Mouse (Mus musculus): ENCODE results near the gene Card6. TPM values are rescaled to one million over a fixed set of nuclear protein-coding genes. Genes with fewer than 3 reads are reported as not detected.

Gene Card6
- 0.85 and 1.0 TPM in 2 replicates for polyA plus RNA-seq (2016; fragmentation: Nextera tagmentation; extraction: Ambion mirVana)

GRCm38 (mm10) chr15:5107686-5108654 lies at the start of gene Card6:
TSS of gene Card6 (minus strand) at chr15:5108539.
- Histone ChIP-seq H3K4me3 (peak within 1 kb of the TSS; percentile 32), H3K36me3 (no peaks in the 10 kb centered on the region), H3K4me1 (peaks cover 16% of the 10 kb centered on the region), H3K27ac (no peak within 1 kb of the TSS), H3K4me2 (peak within 1 kb of the TSS; percentile 60), H3K9ac (peak within 1 kb of the TSS; percentile 5; the same call in 1 of the 2 replicates), H3K9me3 (replicated peaks) (no peaks in the 10 kb centered on the region), H3K27me3 (replicated peaks) (peaks cover 31% of the 10 kb centered on the region)
- WGBS (ENCODE audit: insufficient replicate concordance): 11% methylated on average over 21 of the region's 21 CpGs
- no peak for ATAC-seq

- Histone ChIP-seq H3K27ac (0 out of 2 replicates have a peak overlapping the region, but pooled peaks have one; percentile 8), H3K36me3 (peaks cover 26% of the 10 kb centered on the region), H3K9ac (peak overlapping the region; percentile 7; the same call in 1 of the 2 replicates), H3K4me1 (peaks cover 56% of the 10 kb centered on the region), H3K27me3 (replicated peaks) (no peaks in the 10 kb centered on the region), H3K4me2 (no peak overlapping the region), H3K4me3 (no peak overlapping the region), H3K9me3 (replicated peaks) (no peaks in the 10 kb centered on the region)
- WGBS (ENCODE audit: insufficient replicate concordance): 94% methylated on average over 1 of the region's 1 CpGs
- no peak for ATAC-seq
Observed at GRCm38 (mm10) chr15:5157386-5157785, 49.0 kb upstream of the Card6 start.

- 65% methylated on average over 4 of the region's 4 CpGs for WGBS (ENCODE audit: insufficient replicate concordance)
- peaks cover 17% of the 10 kb centered on the region for H3K36me3 ChIP-seq
- ATAC-seq: peak; percentile 36; the same call in 1 of the 2 replicates
- H3K4me1 ChIP-seq: peaks cover 65% of the 10 kb centered on the region
- H3K9me3 ChIP-seq (replicated peaks): no peaks in the 10 kb centered on the region
- no peak overlapping the region for H3K4me3 ChIP-seq
- H3K4me2 ChIP-seq: no peak overlapping the region
- H3K27me3 ChIP-seq (replicated peaks): no peaks in the 10 kb centered on the region
- H3K9ac ChIP-seq: no peak overlapping the region
- H3K27ac ChIP-seq: no peak overlapping the region
Observed at GRCm38 (mm10) chr15:5156355-5156754, 48.0 kb upstream of the Card6 start.

GRCm38 (mm10) chr15:5155093-5155492 lies 46.8 kb upstream of the Card6 start:
- Histone ChIP-seq H3K9ac (no peak overlapping the region), H3K27me3 (replicated peaks) (no peaks in the 10 kb centered on the region), H3K9me3 (replicated peaks) (no peaks in the 10 kb centered on the region), H3K4me1 (peaks cover 70% of the 10 kb centered on the region), H3K4me2 (peak overlapping the region; percentile 7; the same call in 1 of the 2 replicates), H3K4me3 (no peak overlapping the region), H3K36me3 (0 out of 2 replicates have a peak, but pooled peaks cover 11% of the 10 kb centered on the region), H3K27ac (peak overlapping the region; percentile 52)
- peak; percentile 13; the same call in 1 of the 2 replicates for ATAC-seq
- 74% methylated on average over 5 of the region's 5 CpGs for WGBS (ENCODE audit: insufficient replicate concordance)

GRCm38 (mm10) chr15:5154621-5155020 lies 46.3 kb upstream of the Card6 start:
- WGBS (ENCODE audit: insufficient replicate concordance): 66% methylated on average over 9 of the region's 9 CpGs

GRCm38 (mm10) chr15:5152171-5152570 lies 43.8 kb upstream of the Card6 start:
- 85% methylated on average over 6 of the region's 6 CpGs for WGBS (ENCODE audit: insufficient replicate concordance)
- no peaks in the 10 kb centered on the region for H3K9me3 ChIP-seq (replicated peaks)
- no peak for ATAC-seq

More at GRCm38 (mm10) chr15:5154621-5155020, 46.3 kb upstream of the Card6 start:
- ATAC-seq: peak; percentile 26; the same call in 1 of the 2 replicates
- H3K4me1 ChIP-seq: peaks cover 72% of the 10 kb centered on the region
- H3K9me3 ChIP-seq (replicated peaks): no peaks in the 10 kb centered on the region
- H3K27me3 ChIP-seq (replicated peaks): no peaks in the 10 kb centered on the region
- H3K9ac ChIP-seq: no peak overlapping the region
- peak overlapping the region; percentile 52 for H3K27ac ChIP-seq
- peak overlapping the region; percentile 15; the same call in 1 of the 2 replicates for H3K4me2 ChIP-seq
- 0 out of 2 replicates have a peak, but pooled peaks cover 11% of the 10 kb centered on the region for H3K36me3 ChIP-seq
- H3K4me3 ChIP-seq: no peak overlapping the region

GRCm38 (mm10) chr15:5149187-5149586 lies 40.8 kb upstream of the Card6 start:
- Histone ChIP-seq H3K4me2 (no peak overlapping the region), H3K36me3 (peaks cover 18% of the 10 kb centered on the region), H3K4me1 (peaks cover 59% of the 10 kb centered on the region), H3K9ac (no peak overlapping the region), H3K27ac (no peak overlapping the region), H3K9me3 (replicated peaks) (no peaks in the 10 kb centered on the region), H3K27me3 (replicated peaks) (no peaks in the 10 kb centered on the region), H3K4me3 (no peak overlapping the region)
- ATAC-seq: no peak
- WGBS (ENCODE audit: insufficient replicate concordance): 76% methylated on average over 4 of the region's 4 CpGs

More at GRCm38 (mm10) chr15:5152171-5152570, 43.8 kb upstream of the Card6 start:
- Histone ChIP-seq H3K36me3 (peaks cover 7% of the 10 kb centered on the region), H3K27ac (no peak overlapping the region), H3K4me2 (no peak overlapping the region), H3K9ac (no peak overlapping the region), H3K27me3 (replicated peaks) (no peaks in the 10 kb centered on the region), H3K4me3 (no peak overlapping the region), H3K4me1 (peaks cover 69% of the 10 kb centered on the region)

GRCm38 (mm10) chr15:5145196-5145945 lies 37.0 kb upstream of the Card6 start:
- no peaks in the 10 kb centered on the region for H3K9me3 ChIP-seq (replicated peaks)
- peak overlapping the region; percentile 97 for H3K4me3 ChIP-seq
- H3K36me3 ChIP-seq: peaks cover 15% of the 10 kb centered on the region
- 51% methylated on average over 9 of the region's 9 CpGs for WGBS (ENCODE audit: insufficient replicate concordance)
- peak overlapping the region; percentile 96 for H3K27ac ChIP-seq
- peak overlapping the region; percentile 98 for H3K9ac ChIP-seq
- ATAC-seq: no peak
- peaks cover 66% of the 10 kb centered on the region for H3K4me1 ChIP-seq
- peak overlapping the region; percentile 83 for H3K4me2 ChIP-seq
- no peaks in the 10 kb centered on the region for H3K27me3 ChIP-seq (replicated peaks)

GRCm38 (mm10) chr15:5144021-5144778 lies 35.9 kb upstream of the Card6 start:
- H3K4me3 ChIP-seq: peak overlapping the region; percentile 97
- peak; percentile 38 for ATAC-seq
- H3K9me3 ChIP-seq (replicated peaks): no peaks in the 10 kb centered on the region
- H3K4me2 ChIP-seq: peak overlapping the region; percentile 83
- peaks cover 15% of the 10 kb centered on the region for H3K36me3 ChIP-seq
- peak overlapping the region; percentile 98 for H3K9ac ChIP-seq
- WGBS (ENCODE audit: insufficient replicate concordance): under 1% methylated on average over 53 of the region's 61 CpGs
- no peaks in the 10 kb centered on the region for H3K27me3 ChIP-seq (replicated peaks)
- H3K27ac ChIP-seq: peak overlapping the region; percentile 96
- peaks cover 70% of the 10 kb centered on the region for H3K4me1 ChIP-seq

GRCm38 (mm10) chr15:5143361-5144020 lies 35.2 kb upstream of the Card6 start, which contains the start of gene Prkaa1:
TSS of gene Prkaa1 (plus strand) at chr15:5143861.
- ATAC-seq: peak; percentile 80
- peaks cover 68% of the 10 kb centered on the region for H3K4me1 ChIP-seq
- peak within 1 kb of the TSS; percentile 96 for H3K27ac ChIP-seq
- WGBS (ENCODE audit: insufficient replicate concordance): under 1% methylated on average over 49 of the region's 80 CpGs
- peak within 1 kb of the TSS; percentile 83 for H3K4me2 ChIP-seq
- peaks cover 15% of the 10 kb centered on the region for H3K36me3 ChIP-seq
- no peaks in the 10 kb centered on the region for H3K9me3 ChIP-seq (replicated peaks)
- H3K4me3 ChIP-seq: peak within 1 kb of the TSS; percentile 97
- no peaks in the 10 kb centered on the region for H3K27me3 ChIP-seq (replicated peaks)
- H3K9ac ChIP-seq: peak within 1 kb of the TSS; percentile 98
